In the genomic region with DNA sequence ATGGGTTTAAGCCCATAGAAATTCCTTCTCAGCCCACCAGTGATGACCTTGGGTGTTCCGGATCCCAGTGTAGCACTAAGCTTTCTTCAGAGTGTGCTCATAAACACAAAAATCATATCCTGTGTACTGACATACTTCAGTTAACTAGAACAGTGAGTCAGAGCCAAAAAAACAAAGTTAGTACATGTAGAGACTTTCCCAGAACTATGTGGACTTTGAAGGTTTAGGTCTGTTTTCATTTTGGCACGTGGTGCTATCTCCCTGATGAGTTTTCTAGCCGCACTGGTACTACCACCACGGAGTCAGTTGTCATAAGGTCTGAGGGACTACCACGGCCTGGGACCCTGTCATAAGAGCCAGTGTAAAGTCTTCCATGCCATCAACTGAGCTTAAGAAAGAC, we compare ENCODE assay signal across 25 mouse cellular contexts.
"Had no signal": no experiment of that assay in that cellular context is flagged by ENCODE, and none has a peak within 500 bp of the region (broad histone marks: within the 10 kb centered on the region; RNA-seq: fewer than 3 reads in every experiment).

No protein-coding gene starts in this region.

- H3K27me3 ChIP-seq: heart, embryonic 13.5 days; heart, embryonic 15.5 days; hindbrain, embryonic 12.5 days; intestine, embryonic 15.5 days; limb, embryonic 13.5 days; limb, embryonic 15.5 days; liver, embryonic 12.5 days had no signal

- DNase-seq: gastrocnemius, adult 2 months; gastrocnemius, postnatal 10 days; gastrocnemius, postnatal 25 days; heart, adult 2 months; heart, postnatal 14 days; heart, postnatal 4 days; kidney, postnatal 14 days; left cerebral cortex, postnatal 4 days had no signal

- H3K4me1 ChIP-seq: heart, embryonic 13.5 days; heart, embryonic 15.5 days; hindbrain, embryonic 10.5 days; hindbrain, embryonic 12.5 days; intestine, embryonic 15.5 days; limb, embryonic 13.5 days; limb, embryonic 15.5 days; liver, embryonic 12.5 days had no signal

- H3K36me3 ChIP-seq: heart, embryonic 13.5 days; heart, embryonic 15.5 days; hindbrain, embryonic 10.5 days; hindbrain, embryonic 12.5 days; intestine, embryonic 15.5 days; limb, embryonic 13.5 days; limb, embryonic 15.5 days; liver, embryonic 12.5 days had no signal

- H3K9ac ChIP-seq: heart, embryonic 13.5 days; heart, embryonic 15.5 days; hindbrain, embryonic 12.5 days; hindbrain, embryonic 14.5 days; intestine, embryonic 15.5 days; limb, embryonic 13.5 days; limb, embryonic 15.5 days; liver, embryonic 12.5 days; liver, embryonic 14.5 days had no signal

- H3K4me3 ChIP-seq: gastrocnemius, adult 2 months; heart, adult 2 months; heart, embryonic 13.5 days; heart, embryonic 15.5 days; hindbrain, embryonic 10.5 days; hindbrain, embryonic 12.5 days; intestine, embryonic 15.5 days; layer of hippocampus, adult 2 months; left cerebral cortex, adult 2 months; limb, embryonic 13.5 days; limb, embryonic 15.5 days; liver, embryonic 12.5 days had no signal

- H3K4me2 ChIP-seq: heart, embryonic 11.5 days; heart, embryonic 13.5 days; heart, embryonic 15.5 days; hindbrain, embryonic 12.5 days; hindbrain, embryonic 14.5 days; intestine, embryonic 15.5 days; limb, embryonic 13.5 days; limb, embryonic 15.5 days; liver, embryonic 12.5 days had no signal

- ATAC-seq: hindbrain, embryonic 16.5 days; inflammation-experienced regulatory T-cells, adult 6 months; intestine, postnatal 0 days; liver, embryonic 12.5 days had no signal

- H3K9me3 ChIP-seq: heart, embryonic 13.5 days; heart, embryonic 15.5 days; hindbrain, embryonic 10.5 days; hindbrain, embryonic 12.5 days; intestine, embryonic 15.5 days; limb, embryonic 13.5 days; limb, embryonic 15.5 days; liver, embryonic 12.5 days had no signal

- H3K27ac ChIP-seq: gastrocnemius, adult 2 months; heart, adult 2 months; heart, embryonic 13.5 days; heart, embryonic 15.5 days; hindbrain, embryonic 10.5 days; hindbrain, embryonic 12.5 days; hindbrain, embryonic 14.5 days; intestine, embryonic 15.5 days; kidney, postnatal 0 days; layer of hippocampus, adult 2 months; left cerebral cortex, adult 2 months; limb, embryonic 13.5 days; limb, embryonic 15.5 days; liver, embryonic 12.5 days; liver, embryonic 14.5 days had no signal
